Mouse (Mus musculus) stomach, postnatal 0 days (tissue): ENCODE data around the gene Akap13.

Experiments
- CTCF ChIP-seq: IDR thresholded peaks from 2 replicates; pipeline ENCODE4 v1.5.1; 2016; ENCODE audit warnings: antibody characterized with exemption, low read depth, mild to moderate bottlenecking, moderate library complexity
- EP300 ChIP-seq: optimal IDR thresholded peaks from 2 replicates; pipeline ENCODE3; 2016; ENCODE audit warnings: antibody characterized with exemption

GRCm38 (mm10) chr7:75478060-75478459, 22.7 kb downstream of the Akap13 start:
- TF ChIP-seq EP300, result no peak
- TF ChIP-seq CTCF, result no peak
